Mouse (Mus musculus) left cerebral cortex, adult 2 months (tissue): ENCODE measurements at regions not wholly inside any gene's neighbourhood (a gene's known extent, or its start where the extent isn't known, plus 50 kb on each side); places are given as distances from the start of the nearest gene placed in this dataset.
"Not testable (repeated sequence)": the region's sequence is repeated elsewhere in the genome, so short reads cannot be mapped to it uniquely, and the experiment has no call there.

Experiments
- DNase-seq, 2 experiments: peaks; one replicate each; pipeline ENCODE4 v3.0.0; 2021 to 2022; ENCODE audit warnings: low spot score in 2 of 2, mixed read lengths in 1 of 2; ENCODE audit errors: extremely low spot score in 1 of 2
- H3K27ac ChIP-seq: fragments of 200-600 bp; 2 replicates; pipeline ENCODE4 v1.8.1; 2022
- H3K4me3 ChIP-seq: fragments of 200-600 bp; 2 replicates; pipeline ENCODE4 v1.8.1; 2022
- CTCF ChIP-seq: fragments of 200-600 bp; IDR thresholded peaks from 2 replicates; pipeline ENCODE4 v1.8.1; 2022; ENCODE audit warnings: antibody characterized with exemption, mild to moderate bottlenecking, moderate library complexity
- intact Hi-C: fragments of 180-260 bp; cut with DNase I; formaldehyde crosslinking; loops from one replicate; pipeline ENCODE4 v1.15.1; 2025

DNA sequence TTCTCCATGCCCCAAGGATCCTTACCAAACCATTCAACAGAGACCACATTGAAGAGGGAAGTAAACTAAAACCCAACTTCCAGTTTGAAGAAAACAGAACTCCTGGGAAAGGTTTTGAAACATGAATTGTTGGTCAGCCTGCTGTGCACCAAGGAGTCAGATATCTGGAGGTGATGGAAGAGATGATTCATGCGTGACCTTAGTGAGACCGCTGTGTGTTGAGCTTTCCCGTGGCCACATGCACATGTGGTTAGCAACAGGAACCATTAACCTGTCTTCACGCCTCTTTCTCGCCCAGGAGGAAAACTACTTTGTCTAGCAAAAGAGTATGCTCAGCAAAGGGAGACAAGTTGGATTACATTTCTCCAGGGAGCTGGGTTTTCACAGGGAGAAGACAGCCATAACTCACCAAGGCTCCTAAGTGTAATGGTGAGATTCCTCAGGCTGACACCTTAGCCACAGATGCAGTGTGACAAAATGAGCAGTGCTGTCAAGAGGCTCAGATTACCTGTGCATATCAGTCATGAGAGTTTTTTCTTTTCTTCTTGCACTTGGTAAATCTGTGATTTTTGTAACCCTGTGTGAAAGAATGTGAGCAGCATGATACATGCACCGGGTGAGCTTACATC lies 181.9 kb upstream of the Npvf start:
- no peak overlapping the region for H3K4me3 ChIP-seq
- H3K27ac ChIP-seq, result no peak overlapping the region
- no peak for TF ChIP-seq CTCF
- intact Hi-C loops, result no loop called here
- DNase-seq, result no peak

DNA sequence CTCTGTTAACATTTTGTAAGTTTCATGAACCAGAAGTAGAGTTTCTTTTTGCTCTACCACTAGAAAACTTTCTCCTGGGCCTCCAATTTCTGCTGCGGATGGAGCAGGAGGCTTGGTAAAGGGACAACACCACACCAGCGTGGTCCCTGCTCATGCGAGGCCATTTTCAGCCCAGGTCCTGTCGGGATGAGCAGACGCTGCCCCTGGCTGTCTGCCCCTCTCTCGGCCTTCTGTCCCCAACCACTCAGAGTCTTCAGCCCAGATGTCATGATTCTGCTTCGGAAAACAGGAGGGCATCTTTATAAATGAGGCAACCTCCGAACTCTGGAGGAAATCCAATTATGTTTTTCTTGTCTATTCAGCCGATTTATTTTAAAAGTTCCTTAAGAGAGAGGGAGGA lies 186.6 kb upstream of the Npvf start:
- Histone ChIP-seq H3K4me3 (no peak overlapping the region), H3K27ac (no peak overlapping the region)
- intact Hi-C loops, result no loop called here
- DNase-seq, result no peak
- no peak for TF ChIP-seq CTCF

DNA sequence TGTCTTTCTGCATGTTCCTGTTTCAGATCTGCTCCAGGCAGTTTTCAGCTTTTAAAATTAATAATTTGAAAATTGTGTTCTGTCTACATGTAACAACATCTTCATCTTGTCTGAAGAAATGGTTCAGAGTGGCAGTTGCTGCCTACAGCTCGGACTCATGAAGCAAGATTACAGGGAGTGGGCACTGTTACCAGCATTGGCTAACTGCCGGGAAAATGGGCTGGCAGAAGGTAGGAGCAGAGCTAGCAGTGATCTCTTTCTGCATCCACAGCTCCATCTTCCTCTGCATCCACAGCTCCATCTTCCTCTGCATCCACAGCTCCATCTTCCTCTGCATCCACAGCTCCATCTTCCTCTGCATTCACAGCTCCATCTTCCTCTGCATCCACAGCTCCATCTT lies 191.0 kb upstream of the Npvf start:
- intact Hi-C loops, H3K4me3 ChIP-seq, DNase-seq: not testable (repeated sequence)

DNA sequence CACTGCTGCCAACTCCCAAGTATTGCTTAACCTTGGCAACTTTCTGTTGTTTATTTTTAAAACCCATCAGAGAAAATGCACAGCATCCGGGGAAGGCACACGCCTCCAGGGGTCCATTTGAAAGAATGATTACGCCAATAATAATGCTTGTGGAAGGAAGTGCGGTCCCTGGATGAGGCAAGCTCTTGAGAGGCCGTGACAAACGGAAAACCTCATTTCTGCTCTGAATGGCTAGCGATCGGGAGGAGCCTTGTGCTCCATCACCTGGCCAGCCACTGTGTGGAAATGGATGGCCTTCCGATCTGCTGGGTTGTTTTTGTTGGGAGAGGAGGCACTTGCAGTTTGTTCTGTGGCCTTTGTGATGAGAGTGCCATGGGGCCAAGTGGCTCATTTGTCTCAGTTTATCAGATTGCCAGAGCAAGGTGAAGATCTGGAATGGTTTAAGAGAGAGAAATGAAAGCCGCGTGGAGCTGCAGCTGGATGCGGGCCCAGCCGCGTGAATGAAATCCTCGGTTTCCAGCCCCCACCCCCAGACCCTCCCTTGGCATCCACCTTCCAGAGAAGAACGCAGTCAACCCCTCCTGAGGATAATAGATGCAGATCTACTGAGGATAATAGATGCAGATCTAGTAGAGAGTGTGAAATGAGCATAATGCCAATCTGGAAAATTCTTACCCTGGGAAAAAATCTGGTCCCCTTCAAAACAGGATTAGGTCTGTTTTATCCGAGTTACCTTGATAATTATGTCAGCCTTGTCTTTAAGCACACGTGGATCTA lies 192.7 kb upstream of the Npvf start:
- H3K27ac ChIP-seq, result no peak overlapping the region
- no peak for TF ChIP-seq CTCF
- DNase-seq, result no peak
- no peak overlapping the region for H3K4me3 ChIP-seq
- intact Hi-C loops, result no loop called here

More for the DNA sequence above, 191.0 kb upstream of the Npvf start:
- H3K27ac ChIP-seq, result not testable (repeated sequence)

DNA sequence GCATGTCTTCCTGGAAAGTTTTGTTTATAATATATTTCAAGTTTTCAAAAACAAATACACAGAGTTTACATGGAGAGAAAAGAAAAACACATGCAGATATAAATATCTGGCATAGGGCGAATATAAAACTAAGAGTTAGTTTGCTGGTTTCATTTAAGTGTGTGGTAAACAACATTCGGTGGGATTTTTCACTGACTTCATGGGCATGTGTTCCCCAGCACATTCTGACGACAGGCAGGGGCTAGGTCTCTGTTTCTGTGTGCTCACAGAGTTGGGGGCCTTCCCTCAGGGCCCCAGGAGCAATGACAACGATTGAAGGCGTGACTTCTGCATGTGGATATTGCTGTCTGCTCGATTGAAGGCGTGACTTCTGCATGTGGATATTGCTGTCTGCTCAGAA lies 193.3 kb upstream of the Npvf start:
- Histone ChIP-seq H3K27ac (no peak overlapping the region), H3K4me3 (no peak overlapping the region)
- intact Hi-C loops, result no loop called here
- TF ChIP-seq CTCF, result no peak
- no peak for DNase-seq

DNA sequence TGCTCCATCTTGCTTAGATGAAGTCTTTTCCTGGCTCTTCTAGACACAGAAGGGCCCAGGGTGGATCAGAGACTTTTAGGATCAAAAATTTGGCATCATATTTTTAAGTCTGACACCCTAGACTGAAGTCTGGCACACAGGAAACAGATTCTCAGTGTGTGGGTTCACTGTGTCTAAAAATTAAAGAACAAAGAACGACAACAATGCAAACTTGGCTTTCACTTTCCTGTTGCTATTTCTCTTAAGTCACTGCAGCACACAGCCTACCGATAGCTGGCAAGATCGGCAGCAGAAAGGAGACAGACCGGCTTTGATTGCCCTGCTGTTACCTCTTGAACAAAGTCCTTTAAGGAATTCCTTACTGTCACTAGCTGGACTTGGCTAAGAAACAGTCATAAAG lies 204.9 kb upstream of the Npvf start:
- no peak for TF ChIP-seq CTCF
- no peak overlapping the region for H3K27ac ChIP-seq
- H3K4me3 ChIP-seq, result no peak overlapping the region
- intact Hi-C loops, result no loop called here
- no peak for DNase-seq

DNA sequence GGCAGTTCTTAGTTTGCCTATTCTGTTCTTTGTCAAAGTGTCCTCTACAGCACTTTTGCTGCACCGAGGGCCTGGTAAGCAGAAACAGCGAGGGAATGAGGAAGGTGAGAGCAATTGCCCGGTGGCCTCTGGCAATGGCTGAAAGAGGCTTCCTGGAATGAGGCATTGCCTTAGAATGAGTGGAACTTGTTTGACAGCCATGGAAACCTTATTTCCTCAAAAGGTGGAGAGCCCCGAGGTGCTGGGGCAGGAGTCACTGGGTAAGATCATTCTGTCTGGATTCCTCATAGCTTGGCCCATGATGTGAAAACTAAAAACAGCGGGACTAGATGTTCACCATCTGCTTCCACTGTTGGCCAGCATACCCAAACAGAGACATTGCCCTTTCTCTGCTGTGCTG lies 223.8 kb upstream of the Npvf start:
- DNase-seq, result no peak
- H3K4me3 ChIP-seq, result no peak overlapping the region
- TF ChIP-seq CTCF, result no peak
- H3K27ac ChIP-seq, result no peak overlapping the region
- intact Hi-C loops, result no loop called here

DNA sequence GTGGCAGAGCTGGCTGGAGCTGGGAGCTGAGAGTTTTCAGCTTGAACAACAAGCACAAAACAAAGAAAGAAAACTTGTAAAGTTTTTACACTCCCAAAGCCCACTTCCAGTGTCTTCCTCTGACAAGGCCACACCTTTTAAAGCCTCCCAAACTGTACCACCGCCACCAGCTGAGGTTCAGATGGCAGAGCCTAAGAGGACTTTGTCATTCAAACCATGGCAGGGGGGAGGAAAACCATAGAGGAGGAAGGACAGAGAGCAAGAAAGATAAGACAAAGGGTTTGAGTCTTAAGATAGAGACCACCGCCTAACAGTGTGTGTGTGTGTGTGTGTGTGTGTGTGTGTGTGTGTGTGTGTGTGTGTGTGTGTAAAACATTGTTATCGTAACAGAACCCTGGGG lies 228.1 kb upstream of the Npvf start:
- no peak for DNase-seq
- no peak for TF ChIP-seq CTCF
- intact Hi-C loops, result no loop called here
- H3K4me3 ChIP-seq, result no peak overlapping the region
- no peak overlapping the region for H3K27ac ChIP-seq

DNA sequence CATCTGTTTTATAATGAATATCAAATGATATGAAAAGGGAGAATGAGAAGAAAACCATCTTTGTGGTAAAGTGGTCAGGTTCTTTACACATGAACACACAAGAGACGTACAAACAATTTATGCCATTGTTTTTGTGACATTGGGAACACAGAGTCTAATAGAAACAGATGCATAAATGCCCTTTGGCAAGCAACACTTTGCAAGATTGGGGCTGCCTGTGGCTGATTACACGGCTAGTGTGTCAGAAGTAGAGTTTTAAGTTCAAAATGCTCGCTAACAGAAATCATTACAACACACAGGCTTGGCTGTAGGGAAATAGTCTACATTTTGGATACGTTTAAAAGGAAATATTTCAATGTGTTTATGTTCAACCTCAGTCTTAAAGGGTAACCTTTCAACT lies 228.5 kb upstream of the Npvf start:
- H3K4me3 ChIP-seq, result no peak overlapping the region
- TF ChIP-seq CTCF, result no peak
- H3K27ac ChIP-seq, result no peak overlapping the region
- intact Hi-C loops, result no loop called here
- no peak for DNase-seq

DNA sequence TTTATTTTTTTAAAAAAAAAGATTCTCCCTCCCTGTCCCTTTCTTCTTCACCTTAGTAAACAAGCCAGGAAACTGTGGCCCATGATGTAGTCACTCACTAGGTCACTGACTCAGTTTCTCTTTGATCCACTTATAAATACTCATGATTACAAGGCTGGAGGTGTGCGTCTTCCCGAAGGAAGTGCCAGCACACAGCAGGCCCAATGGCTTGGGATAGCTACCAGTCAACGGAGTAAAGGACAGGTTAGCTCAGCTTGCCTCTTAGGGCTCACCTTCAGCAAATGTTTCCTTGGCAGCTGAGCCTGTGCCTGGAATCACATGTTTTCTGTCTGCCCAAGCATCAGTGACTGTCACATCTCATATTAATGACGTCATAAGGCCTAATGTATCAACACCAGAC lies 230.8 kb upstream of the Npvf start:
- no peak for TF ChIP-seq CTCF
- Histone ChIP-seq H3K4me3 (no peak overlapping the region), H3K27ac (no peak overlapping the region)
- no peak for DNase-seq
- intact Hi-C loops, result no loop called here

DNA sequence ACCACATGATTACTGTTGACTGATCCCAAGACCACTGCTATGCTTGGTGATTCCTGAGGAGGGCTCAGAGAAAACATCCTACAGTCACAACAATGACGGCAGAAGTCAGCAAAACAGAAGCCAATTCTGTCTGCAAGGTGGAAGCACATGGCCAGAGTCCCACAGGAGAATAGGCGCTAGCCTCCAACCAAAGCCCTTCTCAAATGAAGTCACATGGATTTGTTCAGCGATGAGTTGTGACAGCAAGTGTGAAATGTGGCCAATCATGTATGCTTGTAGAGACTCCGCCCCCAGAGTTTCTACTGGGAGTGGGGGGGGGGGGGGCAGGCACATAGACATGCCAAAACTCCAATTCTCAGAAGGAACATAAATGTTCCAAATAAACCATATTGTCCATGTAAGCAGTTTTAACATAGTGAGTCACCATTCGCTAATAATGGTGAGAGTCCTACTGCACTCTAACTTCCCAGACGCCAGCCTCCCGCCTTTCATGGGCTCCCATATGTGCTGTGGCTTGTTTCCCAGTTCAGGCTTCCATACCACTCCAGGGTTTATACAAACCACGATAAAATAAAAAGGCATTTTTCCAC lies 231.6 kb upstream of the Npvf start:
- intact Hi-C loops, result no loop called here
- H3K27ac ChIP-seq, result no peak overlapping the region
- no peak for TF ChIP-seq CTCF
- H3K4me3 ChIP-seq, result no peak overlapping the region
- no peak for DNase-seq

DNA sequence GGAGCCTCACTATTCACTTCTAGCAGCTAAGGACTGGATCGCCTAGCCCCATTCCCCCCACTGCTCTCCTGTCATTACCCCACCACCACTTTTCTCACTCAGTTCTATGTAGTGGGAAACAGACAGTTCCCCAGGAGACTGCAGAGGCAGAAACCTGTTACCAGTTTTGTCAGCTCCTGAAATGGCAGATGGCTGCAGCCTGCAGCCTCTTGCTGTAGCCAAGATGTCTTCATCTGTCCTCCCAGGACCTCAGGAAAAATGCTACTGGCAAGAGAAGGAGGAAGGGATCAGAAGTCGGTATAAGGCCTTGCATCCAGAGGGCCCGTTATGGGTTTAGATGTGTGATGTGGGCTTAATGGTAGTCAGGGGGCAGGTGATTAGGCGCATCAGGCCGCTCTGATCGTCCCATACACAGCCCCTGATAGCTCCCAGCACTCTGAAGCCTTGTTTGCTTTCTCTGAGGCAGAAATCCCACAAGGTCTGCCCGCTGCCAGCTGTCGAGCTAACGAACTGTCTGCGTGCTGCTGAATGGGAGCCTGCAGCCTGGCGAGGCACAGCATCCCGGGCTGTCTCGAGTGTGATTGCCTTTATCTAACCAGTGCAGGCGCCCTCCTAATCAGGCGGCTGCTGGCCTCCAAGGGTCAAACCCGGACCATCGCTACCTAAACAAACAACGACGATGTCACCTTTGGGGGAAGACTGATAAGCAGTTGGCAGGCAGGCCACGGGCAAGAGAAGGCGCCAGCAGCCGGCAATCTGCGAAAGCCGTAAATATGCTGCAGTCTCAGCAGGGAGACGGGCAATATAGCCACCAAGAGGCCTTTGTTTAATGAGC lies 236.3 kb upstream of the Npvf start:
- intact Hi-C loops, result no loop called here
- Histone ChIP-seq H3K4me3 (no peak overlapping the region), H3K27ac (no peak overlapping the region)
- TF ChIP-seq CTCF, result no peak
- DNase-seq, result peak; percentile 9 to 12
